Mouse (Mus musculus): Measurements from ENCODE around the gene Mre11a.

GRCm38 (mm10) chr9:14758590-14758989, 25.9 kb upstream of the Mre11a start:
- TF ChIP-seq CTCF (IDR thresholded peaks at IDR 0.05) (no peak), EP300 (IDR thresholded peaks at IDR 0.05) (no peak)

All from lung, postnatal 0 days (tissue).